Mouse (Mus musculus) midbrain, postnatal 0 days (tissue): Measurements from ENCODE around the gene Rpl39. TPM values are rescaled to one million over a fixed set of nuclear protein-coding genes. Genes with fewer than 3 reads are reported as not detected.

Source experiments
- ATAC-seq: fragments of 200-750 bp; cut with Nextera tagmentation; 2 replicates; pipeline ENCODE4 v1.8.0; 2017; ENCODE audit warnings: moderate number of reproducible peaks, mild to moderate bottlenecking, moderate TSS enrichment, moderate library complexity; ENCODE audit not compliant: low FRiP score
- DNase-seq: peaks from one replicate; pipeline ENCODE4 v3.0.0-alpha.2; 2015; ENCODE audit warnings: low spot score
- H3K27ac ChIP-seq: fragments of 300-500 bp; sonication (generic); 2 replicates; pipeline ENCODE4 v1.5.1; 2014; ENCODE audit warnings: low read depth, mild to moderate bottlenecking, low read length, mixed read lengths
- H3K27me3 ChIP-seq: fragments of 300-500 bp; sonication (generic); 2 replicates; pipeline ENCODE4 v1.6.1; 2014; ENCODE audit warnings: low read length, control low read depth, mixed read lengths; ENCODE audit not compliant: insufficient read depth
- H3K36me3 ChIP-seq: fragments of 300-500 bp; sonication (generic); 2 replicates; pipeline ENCODE4 v1.6.1; 2014; ENCODE audit warnings: low read length, control low read depth, mixed read lengths; ENCODE audit not compliant: insufficient read depth
- H3K4me1 ChIP-seq: fragments of 300-500 bp; sonication (generic); 2 replicates; pipeline ENCODE4 v1.6.1; 2014; ENCODE audit warnings: mild to moderate bottlenecking, control low read depth, antibody characterized with exemption, low read length, mixed read lengths; ENCODE audit not compliant: insufficient read depth
- H3K4me2 ChIP-seq: fragments of 300-500 bp; sonication (generic); 2 replicates; pipeline ENCODE4 v1.6.1; 2014; ENCODE audit warnings: low read depth, mild to moderate bottlenecking, low read length, mixed read lengths; ENCODE audit not compliant: poor library complexity, severe bottlenecking
- H3K4me3 ChIP-seq: fragments of 300-500 bp; sonication (generic); 2 replicates; pipeline ENCODE4 v1.5.1; 2014; ENCODE audit warnings: low read depth, mild to moderate bottlenecking, low read length, moderate library complexity
- H3K9ac ChIP-seq: fragments of 300-500 bp; sonication (generic); replicated peaks from 2 replicates; pipeline ENCODE4 v1.6.1; 2014; ENCODE audit warnings: mild to moderate bottlenecking, low read length, moderate library complexity, mixed read lengths; ENCODE audit not compliant: poor library complexity, severe bottlenecking
- H3K9me3 ChIP-seq: fragments of 300-500 bp; sonication (generic); 2 replicates; pipeline ENCODE4 v1.6.1; 2016; ENCODE audit warnings: low read length, control low read depth
- CTCF ChIP-seq: IDR thresholded peaks from 2 replicates; pipeline ENCODE4 v1.5.1; 2016; ENCODE audit warnings: antibody characterized with exemption, mild to moderate bottlenecking
- WGBS: fragments of 180-500 bp; shearing (Covaris S2); extraction: QIAGEN DNeasy Blood & Tissue Kit; methylation state at CpG from one replicate; pipeline ENCODE4 v1.1.7; 2014; 5-methylcytosine and 5-hydroxymethylcytosine counted together
- polyA plus RNA-seq: library from polyadenylated mRNA; unstranded; fragments of >200 nt; fragmentation: Nextera tagmentation; extraction: Ambion mirVana; gene quantifications from 2 replicates; pipeline ENCODE4 v1.2.1, GENCODE M21; 2015
- total RNA-seq: library from RNA; depleted of rRNA; stranded (reverse); fragments of >200 nt; gene quantifications from 2 replicates; pipeline ENCODE4 v1.2.3, GENCODE M21; 2014

Gene Rpl39
- total and polyA plus RNA-seq, 2 experiments from 2014 or later, result 128 to 335 TPM

DNA sequence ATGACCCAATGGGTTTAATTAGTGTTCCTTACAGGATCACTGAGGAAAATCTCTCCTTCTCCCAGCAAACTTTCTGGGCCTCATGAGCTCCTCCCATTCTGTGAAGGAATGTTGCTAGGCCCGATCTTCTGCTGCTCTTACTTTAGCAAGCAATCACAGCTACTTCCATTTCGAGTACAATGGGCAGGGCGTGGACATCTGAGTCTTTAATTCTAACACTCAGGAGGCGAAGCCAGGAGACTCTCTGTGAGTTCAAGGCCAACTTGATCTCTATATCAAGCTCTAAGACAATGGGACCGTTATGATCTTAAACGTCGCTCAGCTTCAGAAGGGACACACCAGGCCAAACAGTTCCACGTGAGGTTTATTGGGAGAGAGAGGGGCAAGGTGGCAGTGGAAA, 8.6 kb downstream of the Rpl39 start:
- no peak for TF ChIP-seq CTCF
- no peaks in the 10 kb centered on the region for H3K27me3 ChIP-seq
- 81% methylated on average over 8 of the region's 8 CpGs for WGBS
- H3K4me2 ChIP-seq, result no peak overlapping the region
- ATAC-seq (no peak), DNase-seq (no peak)
- no peaks in the 10 kb centered on the region for H3K9me3 ChIP-seq
- H3K9ac ChIP-seq, result no peak overlapping the region
- H3K4me3 ChIP-seq, result no peak overlapping the region
- no peak overlapping the region for H3K27ac ChIP-seq
- H3K4me1 ChIP-seq, result no peaks in the 10 kb centered on the region
- no peaks in the 10 kb centered on the region for H3K36me3 ChIP-seq

DNA sequence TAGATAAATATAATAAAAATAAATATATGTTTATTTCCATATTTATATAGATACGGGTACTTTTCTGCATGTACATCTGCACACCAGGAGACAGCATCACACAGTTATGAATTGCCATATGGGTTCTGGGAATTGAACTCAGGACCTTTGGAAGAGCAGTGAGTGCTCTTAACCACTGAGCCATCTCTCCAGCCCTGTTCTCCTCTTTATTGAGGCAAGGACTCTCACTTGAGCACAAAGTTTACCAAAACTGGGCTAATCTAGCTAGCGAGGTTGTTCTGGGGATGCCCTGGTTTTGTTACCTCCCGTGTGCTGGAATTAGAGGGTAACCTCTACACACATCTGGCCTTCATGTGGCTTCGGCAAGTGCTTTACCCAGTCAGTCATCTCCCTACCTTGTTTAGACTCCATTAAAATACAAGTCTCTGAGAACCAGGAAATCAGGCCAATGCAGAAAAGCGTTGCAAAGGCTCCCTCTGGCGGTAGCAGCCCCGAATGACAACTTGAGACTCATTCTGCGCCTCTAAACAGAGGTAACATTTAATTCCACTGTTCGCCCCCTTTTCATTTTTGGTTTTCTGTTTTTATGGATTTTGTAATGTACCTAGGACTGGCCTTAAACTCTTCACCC, 10.8 kb downstream of the Rpl39 start:
- Histone ChIP-seq H3K4me3 (no peak overlapping the region), H3K27ac (no peak overlapping the region)
- peak; percentile 63; the same call in 1 of the 2 replicates for ATAC-seq

DNA sequence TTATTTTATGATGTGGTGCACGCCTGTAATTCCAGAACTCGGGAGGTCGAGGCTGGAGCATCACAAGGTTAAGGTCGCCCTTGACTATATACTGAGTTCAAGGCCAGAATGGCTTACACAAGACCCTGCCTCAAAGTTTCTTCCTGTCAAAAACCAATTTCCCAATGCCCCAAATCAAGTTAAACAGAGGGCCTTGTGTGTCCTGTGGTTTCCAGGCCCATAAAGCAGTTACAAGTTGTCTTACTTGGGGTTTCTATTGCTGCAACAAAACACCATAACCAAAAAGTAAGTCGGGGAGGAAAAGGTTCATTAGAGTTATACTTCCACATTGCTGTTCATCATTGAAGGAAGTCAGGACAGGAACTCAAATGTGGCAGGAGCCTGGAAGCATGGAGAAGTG, 16.4 kb downstream of the Rpl39 start:
- Histone ChIP-seq H3K4me3 (no peak overlapping the region), H3K9me3 (no peaks in the 10 kb centered on the region), H3K4me2 (no peak overlapping the region), H3K4me1 (no peaks in the 10 kb centered on the region), H3K27ac (no peak overlapping the region), H3K36me3 (no peaks in the 10 kb centered on the region), H3K9ac (no peak overlapping the region), H3K27me3 (no peaks in the 10 kb centered on the region)
- WGBS, result 92% methylated on average over 5 of the region's 5 CpGs
- DNase-seq (no peak), ATAC-seq (no peak)
- no peak for TF ChIP-seq CTCF

More for the DNA sequence above, 10.8 kb downstream of the Rpl39 start:
- TF ChIP-seq CTCF, result peak; percentile 85
- no peaks in the 10 kb centered on the region for H3K9me3 ChIP-seq
- H3K4me1 ChIP-seq, result no peaks in the 10 kb centered on the region
- 37% methylated on average over 9 of the region's 9 CpGs for WGBS
- no peak overlapping the region for H3K4me2 ChIP-seq
- H3K36me3 ChIP-seq, result no peaks in the 10 kb centered on the region
- no peak overlapping the region for H3K9ac ChIP-seq
- H3K27me3 ChIP-seq, result no peaks in the 10 kb centered on the region
- DNase-seq, result peak; percentile 67

DNA sequence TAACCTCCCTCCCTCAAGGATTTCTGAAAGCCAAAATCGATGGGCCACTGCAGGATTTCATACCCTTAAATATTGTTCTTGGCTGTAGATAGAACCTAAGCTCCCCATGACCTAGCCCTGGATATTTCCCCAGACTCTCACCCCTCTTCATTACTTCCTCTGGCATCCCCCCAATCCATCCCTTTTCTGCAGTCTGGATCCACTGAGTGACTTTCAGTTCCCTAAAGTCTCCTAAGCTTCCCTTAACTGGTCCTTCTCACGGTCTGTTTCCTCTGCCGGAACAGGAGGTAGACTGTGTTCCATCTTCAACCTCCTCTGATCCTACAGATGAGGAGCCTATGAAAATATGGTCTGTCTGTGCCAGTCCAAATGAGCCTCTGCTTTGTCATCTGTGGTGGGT, 17.9 kb downstream of the Rpl39 start:
- Histone ChIP-seq H3K4me1 (no peaks in the 10 kb centered on the region), H3K4me3 (no peak overlapping the region), H3K9ac (no peak overlapping the region), H3K27me3 (no peaks in the 10 kb centered on the region), H3K36me3 (no peaks in the 10 kb centered on the region), H3K9me3 (no peaks in the 10 kb centered on the region), H3K27ac (no peak overlapping the region), H3K4me2 (no peak overlapping the region)
- DNase-seq (no peak), ATAC-seq (no peak)
- TF ChIP-seq CTCF, result no peak
- 78% methylated on average over 3 of the region's 3 CpGs for WGBS

DNA sequence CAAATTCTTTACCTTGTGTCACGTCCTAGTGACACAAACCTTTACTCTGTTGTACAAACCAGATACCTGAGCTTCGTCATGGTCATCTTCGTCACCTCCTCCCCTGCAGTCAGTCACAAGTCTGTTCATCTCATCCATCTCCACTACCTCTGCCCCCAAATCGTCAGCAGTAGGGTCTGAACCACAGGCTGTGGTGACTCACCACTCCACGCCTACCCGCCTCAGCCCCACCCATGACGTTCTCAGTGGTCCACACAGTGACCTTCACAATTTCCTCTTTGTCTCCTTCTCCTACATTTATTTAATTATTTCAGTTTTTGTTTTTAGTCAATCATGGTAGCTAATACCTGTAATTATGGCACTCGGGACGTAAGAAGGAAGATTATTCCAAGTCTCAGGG, 21.3 kb downstream of the Rpl39 start:
- H3K9ac ChIP-seq, result no peak overlapping the region
- ATAC-seq, result no peak
- H3K27me3 ChIP-seq, result no peaks in the 10 kb centered on the region
- no peak for DNase-seq
- no peak overlapping the region for H3K27ac ChIP-seq
- H3K4me1 ChIP-seq, result no peaks in the 10 kb centered on the region
- no peaks in the 10 kb centered on the region for H3K36me3 ChIP-seq
- TF ChIP-seq CTCF, result no peak
- H3K4me3 ChIP-seq, result no peak overlapping the region
- H3K4me2 ChIP-seq, result no peak overlapping the region
- 89% methylated on average over 9 of the region's 9 CpGs for WGBS
- no peaks in the 10 kb centered on the region for H3K9me3 ChIP-seq

DNA sequence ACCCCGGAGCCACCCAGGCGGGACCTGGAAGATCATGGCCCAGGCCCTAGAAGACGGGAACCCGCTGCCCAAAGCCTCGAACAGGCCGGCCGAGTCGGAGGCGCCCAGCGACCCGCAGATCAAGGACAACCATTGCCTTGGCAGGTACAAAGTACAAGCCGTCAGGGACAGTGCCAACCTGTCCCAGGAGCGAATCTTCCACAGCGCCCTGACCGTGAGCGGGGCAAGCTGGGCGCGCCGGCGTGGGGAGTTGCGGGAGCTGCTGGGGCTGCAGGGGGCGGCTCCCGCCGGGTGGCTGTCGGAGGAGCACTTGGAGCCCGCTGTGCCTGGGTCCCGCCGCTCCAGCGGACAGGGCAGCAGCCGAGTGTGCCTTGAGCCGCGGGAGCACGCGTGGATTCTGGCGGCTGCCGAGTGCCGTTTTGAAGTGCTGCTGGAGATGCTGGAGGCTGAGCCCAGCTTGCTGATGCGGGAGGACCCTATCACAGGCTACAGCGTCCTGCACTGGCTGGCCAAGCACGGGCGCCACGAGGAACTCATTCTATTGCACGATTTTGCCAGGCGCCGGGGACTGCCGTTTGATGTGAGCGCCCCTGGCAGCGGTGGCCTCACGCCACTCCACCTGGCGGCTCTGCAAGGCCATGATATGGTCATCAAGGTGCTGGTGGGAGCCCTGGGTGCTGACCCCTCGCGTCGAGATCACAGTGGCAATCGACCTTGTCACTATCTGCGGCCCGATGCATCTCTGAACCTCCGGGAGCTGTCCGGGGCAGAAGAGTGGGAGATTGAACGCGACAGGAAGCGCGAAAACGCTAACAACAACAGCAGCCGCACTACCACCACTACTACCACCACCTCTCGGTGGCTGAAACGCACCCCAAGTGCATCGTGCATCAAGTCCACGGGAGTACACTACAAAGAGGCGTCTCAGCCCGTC, 36.0 kb downstream of the Rpl39 start:
- Histone ChIP-seq H3K27ac (no peak overlapping the region), H3K36me3 (no peaks in the 10 kb centered on the region), H3K27me3 (no peaks in the 10 kb centered on the region; the same call in 1 of the 2 replicates), H3K9ac (no peak overlapping the region; the same call in 1 of the 2 replicates), H3K4me3 (peak overlapping the region; percentile 39), H3K4me1 (no peaks in the 10 kb centered on the region), H3K4me2 (peak overlapping the region; percentile 65), H3K9me3 (no peaks in the 10 kb centered on the region)
- ATAC-seq, result 0 out of 2 replicates have a peak, but pooled peaks have one; percentile 31
- WGBS, result 18% methylated on average over 56 of the region's 70 CpGs
- DNase-seq, result peak; percentile 3
- TF ChIP-seq CTCF, result no peak
